Mouse (Mus musculus) left cerebral cortex, adult 18-20 months (tissue): ENCODE measurements around the gene Mtnr1a. TPM values are rescaled to one million over a fixed set of nuclear protein-coding genes. Genes with fewer than 3 reads are reported as not detected.
"Not testable (repeated sequence)": the region's sequence is repeated elsewhere in the genome, so short reads cannot be mapped to it uniquely, and the experiment has no call there.

Experiments used
- DNase-seq, 2 experiments: peaks; one replicate each; pipeline ENCODE4 v3.0.0; 2021 to 2022; ENCODE audit warnings: low spot score in 2 of 2, mixed read lengths in 1 of 2
- long read RNA-seq, 2 experiments: library from polyadenylated mRNA; stranded (forward); transcript quantifications; one replicate each; pipeline ENCODE4 v2.0.0; 2021
- total RNA-seq, 2 experiments: library from RNA; stranded (reverse); gene quantifications; 2 replicates each; pipeline ENCODE4 v1.2.3; 2021

Mtnr1a gene
- total RNA-seq, result not detected
- long read RNA-seq, experiment 1, result 0 reads
- long read RNA-seq, experiment 2, result 0 reads

DNA sequence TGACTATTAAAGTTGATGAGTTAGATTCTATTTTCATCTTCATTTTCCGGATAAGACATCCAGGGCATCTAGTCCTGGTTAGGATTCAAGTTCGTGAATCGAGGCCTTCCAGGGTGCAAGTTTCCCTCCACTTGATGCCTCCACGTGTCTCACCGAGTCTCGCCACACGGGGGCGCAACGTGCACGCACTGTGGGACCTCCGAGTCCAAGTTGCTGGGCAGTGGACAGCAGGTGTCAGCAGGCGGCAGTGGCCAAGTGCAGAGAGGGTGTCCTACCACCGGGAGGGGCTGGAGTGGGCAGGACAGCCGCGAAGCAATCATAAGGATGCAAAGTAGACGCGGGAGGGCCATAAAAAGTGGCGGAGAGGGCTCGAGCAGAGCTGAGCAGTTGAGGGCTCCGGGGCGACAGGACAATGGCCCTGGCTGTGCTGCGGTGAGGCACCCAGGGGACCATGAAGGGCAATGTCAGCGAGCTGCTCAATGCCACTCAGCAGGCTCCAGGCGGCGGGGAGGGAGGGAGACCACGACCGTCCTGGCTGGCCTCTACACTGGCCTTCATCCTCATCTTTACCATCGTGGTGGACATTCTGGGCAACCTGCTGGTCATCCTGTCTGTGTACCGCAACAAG lies at the start of gene Mtnr1a:
Gene Mtnr1a (plus strand): TSS at position 379 of the 628 bp plus-strand sequence.
- DNase-seq, result peak; percentile 91 to 97

DNA sequence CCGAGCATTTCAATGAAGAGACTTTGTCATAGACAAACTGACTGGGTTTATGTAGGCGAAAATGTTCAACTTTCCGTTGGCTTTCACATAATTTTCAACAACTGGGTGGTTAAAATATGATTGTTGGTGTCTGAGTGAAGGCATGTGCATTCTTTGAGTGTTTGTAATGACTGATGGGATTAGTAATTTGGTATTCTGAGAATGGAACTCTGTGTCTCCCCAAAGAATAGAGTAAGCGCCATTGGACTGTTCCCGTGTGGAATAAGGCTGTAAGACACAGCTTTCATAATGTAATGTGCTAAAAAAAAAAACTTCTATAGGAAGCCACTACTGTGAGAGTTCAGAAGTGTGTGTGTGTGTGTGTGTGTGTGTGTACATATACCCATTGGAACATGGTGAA lies 49.7 kb upstream of the Mtnr1a start:
- no peak for DNase-seq

DNA sequence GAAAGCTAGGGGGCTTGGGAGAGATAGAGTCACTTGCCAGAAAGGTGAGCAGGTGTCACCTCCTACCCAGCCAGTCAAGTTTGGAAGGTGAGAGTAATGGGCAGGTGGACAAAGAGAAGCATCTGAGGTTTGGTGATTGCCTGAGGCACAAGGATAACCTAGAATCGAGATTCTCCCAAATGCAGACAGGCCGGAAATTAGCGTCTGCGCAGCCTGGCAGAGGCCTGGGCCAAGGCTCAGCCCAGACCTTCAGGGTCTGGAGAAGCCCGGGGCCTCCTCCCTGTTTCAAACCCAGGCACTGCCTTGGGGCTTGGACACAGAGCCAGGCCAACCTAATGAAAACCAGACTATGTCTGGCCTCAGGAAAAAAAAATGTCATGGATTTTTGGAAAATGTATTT lies 47.8 kb upstream of the Mtnr1a start:
- no peak for DNase-seq

DNA sequence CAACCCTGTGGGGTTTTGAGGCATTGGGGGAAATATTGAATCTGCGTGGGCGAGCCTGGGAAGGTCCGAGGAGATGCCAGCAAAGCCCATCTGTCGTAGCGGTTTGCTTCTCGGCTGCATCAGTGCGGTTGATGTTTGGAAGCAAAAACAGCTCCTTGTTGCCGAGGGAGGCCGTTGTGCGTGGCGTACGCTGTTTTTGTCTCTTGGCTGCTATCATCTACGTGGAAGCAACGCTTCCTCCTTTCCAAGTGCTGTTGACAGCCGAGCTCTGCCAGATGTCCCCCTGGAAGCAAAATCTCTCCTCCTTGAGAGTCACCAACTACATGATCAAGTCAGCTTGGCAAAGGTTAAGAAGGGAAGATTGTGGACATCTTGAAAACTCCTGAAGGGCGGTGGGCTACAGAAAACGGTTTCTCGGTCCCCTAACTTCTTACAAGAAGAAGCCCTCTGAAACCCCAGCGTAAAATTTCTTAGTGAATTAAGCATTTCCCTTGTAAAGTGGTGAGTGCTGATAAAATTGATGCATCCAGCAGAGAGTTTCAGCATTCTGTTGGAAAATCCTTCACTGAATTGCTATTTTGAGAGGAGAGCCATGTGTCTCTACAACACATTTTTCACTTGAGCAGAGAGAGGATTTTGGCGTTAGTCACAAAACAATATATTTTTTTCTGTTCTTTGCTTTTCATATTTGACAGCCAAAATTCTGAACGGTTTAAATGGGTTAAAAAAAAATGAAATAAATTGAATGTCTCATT lies 46.8 kb upstream of the Mtnr1a start:
- DNase-seq, result peak; percentile 54 to 69

DNA sequence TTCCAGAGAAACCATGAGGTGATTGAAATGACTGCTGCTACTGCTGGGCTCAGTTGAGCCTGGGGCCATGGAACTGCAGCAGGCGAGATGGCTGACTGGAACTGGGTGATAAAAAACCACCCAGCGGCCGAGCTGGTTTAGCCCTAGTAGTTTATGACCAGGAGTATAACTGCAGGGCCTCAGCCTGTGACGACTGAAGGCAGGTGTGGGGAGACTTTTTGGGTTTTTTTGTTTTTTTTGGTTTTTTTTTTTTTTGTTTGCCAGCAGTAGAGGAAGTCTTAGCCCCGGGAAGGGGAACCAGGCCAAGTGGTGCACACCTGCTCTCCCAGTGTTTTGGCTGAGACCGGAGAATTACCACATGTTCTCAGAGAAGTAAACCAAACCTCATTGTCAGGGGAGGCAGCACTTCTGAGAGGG lies 40.8 kb upstream of the Mtnr1a start:
- DNase-seq, result no peak

DNA sequence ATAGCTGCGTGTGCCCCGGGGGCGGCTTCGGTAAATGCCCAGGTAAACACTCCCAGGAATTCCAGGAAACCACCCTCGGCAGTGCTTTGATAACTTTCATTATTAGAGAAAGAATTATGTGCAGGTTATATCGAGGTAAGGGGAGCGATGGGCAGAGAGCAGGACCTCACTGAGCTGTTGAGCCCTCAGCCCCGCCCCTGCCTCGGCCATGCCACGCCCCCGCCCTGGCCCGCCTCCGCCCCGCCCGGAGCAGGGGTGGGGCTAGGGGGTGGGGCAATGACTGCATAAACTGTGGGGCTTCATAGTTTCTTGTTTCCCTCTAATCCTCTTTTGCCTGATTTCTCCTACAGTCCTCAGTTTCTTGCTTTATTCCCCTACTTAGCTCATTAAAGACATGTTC lies 30.6 kb upstream of the Mtnr1a start:
- no peak for DNase-seq

DNA sequence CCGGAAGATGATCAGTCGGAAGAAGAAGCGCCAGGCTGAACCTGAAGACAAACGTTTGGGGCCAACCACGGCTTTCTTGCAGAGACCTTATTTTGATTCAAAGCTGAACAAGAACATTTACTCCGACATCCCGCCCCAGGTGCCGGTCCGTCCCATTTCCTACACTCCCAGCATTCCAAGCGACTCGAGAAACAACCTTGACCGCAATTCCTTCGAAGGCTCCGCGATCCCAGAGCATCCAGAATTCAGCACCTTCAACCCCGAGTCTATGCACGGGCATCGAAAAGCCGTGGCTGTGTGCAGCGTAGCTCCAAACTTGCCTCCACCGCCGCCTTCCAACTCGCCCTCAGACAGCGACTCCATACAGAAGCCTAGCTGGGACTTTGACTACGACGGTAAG lies 24.8 kb upstream of the Mtnr1a start:
- no peak for DNase-seq

DNA sequence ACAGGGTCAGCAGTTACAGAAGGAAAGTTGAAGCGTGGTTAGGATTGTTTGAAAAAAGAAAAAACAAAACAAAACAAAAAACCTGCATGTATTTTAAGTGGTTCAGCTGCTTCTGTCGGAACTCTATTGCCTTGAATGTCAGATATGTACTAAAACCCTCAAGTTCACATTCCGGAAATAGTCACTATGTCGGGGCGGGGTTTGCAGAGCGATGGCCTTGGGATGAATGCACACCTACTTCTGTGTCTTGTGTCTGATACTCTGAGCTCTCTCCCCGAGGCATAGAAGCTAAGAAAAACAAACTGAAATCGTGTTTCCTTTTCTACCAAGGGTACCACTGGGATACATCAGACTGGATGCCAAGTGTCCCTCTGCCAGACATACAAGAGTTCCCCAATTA lies 18.5 kb upstream of the Mtnr1a start:
- no peak for DNase-seq

DNA sequence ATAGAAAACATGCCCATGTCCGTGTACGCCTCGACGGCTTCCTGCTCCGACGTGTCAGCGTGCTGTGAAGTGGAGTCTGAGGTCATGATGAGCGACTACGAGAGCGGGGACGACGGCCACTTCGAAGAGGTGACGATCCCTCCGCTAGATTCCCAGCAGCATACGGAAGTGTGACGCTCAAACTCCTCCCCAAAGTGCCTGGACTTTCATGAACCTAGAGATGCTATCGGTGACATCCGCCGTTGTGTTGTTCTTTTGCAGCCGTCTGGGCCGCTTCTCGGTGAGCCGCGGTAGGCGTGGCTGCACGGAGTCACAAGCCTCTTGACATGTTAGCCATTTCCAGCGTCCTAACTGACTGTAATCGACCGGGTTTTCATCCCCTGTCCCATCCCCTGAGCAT lies 17.7 kb upstream of the Mtnr1a start:
- no peak for DNase-seq

DNA sequence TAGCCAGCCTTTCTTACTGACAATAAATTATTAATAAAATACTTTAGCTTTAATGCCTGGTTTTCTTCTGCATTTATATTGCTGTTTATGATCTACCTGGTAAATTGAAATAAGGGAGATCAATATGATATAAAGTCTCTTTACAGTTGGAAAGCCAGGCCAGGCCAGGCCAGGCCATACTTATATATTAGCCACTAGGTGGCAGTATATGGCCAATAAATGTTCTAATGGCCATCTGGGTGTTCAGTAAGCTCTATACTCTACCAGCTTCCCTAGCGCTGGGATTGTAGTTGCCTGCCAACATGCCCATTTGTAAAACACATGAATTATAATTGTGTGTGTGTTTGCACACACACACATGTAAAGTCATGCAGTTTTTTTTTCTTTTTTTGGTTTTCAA lies 16.7 kb upstream of the Mtnr1a start:
- no peak for DNase-seq

DNA sequence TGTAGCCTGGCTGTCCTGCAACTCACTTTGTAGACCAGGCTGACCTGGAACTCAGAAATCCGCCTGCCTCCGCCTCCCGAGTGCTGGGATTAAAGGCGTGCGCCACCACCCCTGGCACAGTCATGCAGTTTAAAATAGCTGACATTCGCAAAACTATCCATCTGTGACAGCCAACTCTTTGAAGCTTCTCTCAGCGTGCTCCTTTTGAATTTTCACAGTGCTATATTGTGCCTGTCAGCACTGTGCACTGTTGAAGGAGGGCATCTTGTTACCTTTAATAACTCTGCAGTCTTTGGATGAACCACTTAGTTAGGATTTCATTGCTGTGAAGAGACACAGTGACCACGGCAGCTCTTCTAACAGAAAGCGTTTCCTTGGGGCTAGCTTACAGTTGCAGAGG lies 16.3 kb upstream of the Mtnr1a start:
- DNase-seq, result no peak

DNA sequence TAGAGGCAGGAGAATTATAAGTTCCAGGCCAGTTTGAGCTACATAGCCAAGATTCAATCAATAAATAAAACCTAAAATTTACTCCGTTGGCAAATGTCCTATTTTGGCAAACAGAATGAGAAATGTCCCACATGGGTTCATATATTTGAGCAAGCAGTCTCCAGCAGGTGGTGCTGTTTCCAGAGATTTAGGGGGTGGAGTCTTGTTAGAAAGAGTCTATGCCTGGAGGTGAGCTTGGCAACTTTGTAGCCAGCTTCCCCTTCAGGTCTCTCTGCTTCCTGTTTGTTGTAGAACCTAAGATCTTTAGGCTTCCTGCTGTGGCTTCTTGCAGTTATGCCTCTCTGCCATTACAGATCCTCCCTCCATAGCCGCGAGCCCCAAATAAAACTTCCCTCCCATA lies 13.4 kb upstream of the Mtnr1a start:
- no peak for DNase-seq

DNA sequence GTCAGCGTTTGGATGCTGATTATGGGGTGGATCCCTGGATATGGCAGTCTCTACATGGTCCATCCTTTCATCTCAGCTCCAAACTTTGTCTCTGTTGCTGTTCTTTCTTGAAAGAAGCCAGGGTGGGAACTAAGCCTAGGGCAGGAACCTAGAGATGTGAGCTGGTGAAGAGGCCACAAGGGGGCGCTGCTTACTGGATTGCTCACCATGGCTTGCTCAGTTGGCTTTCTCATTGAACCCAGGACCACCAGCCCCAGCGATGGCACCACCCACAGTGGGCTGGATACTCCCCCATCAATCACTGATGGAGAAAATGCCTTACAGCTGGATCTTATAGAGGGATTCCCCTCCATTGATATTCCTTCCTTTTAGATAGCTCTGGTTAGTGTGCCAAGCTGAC lies 12.1 kb upstream of the Mtnr1a start:
- DNase-seq, result no peak

DNA sequence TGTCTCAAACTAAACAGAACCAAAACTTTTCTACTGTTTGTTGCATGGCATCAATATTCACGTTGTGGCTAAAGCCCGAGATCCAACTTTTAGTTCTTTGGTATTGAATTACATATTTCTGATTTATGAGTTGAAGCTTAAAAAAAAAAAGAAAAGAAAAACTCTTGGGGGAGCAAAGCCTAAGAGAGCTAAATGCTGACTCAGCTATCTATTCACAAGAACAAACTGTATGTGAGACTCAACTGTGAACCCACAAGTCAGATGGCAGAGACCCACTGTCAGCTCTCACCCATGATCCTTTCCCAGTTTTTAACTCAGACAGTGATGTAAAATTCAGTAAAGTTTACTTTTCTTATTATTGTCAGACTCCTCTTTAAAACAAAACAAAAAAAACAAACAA lies 8.9 kb upstream of the Mtnr1a start:
- DNase-seq, result no peak

DNA sequence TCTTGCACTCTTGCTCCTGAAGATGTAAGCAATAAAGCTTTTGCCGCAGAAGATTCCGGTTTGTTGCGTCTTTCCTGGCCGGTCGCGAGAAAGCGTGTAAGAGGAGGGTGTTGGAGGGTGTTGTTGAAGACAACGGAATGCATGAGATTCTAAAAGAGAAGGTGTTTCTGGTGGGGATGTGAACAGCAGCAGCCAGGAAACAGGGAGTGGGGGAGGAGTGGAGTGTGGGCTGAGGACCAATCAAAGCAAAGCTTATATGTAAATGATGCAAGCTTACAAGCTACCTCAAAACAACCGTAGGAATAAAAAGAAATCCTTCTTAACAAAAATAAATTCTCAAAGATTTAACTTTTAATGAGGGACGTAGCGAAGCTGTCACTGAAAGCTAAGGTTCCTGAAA lies 6.6 kb upstream of the Mtnr1a start:
- DNase-seq, result no peak

DNA sequence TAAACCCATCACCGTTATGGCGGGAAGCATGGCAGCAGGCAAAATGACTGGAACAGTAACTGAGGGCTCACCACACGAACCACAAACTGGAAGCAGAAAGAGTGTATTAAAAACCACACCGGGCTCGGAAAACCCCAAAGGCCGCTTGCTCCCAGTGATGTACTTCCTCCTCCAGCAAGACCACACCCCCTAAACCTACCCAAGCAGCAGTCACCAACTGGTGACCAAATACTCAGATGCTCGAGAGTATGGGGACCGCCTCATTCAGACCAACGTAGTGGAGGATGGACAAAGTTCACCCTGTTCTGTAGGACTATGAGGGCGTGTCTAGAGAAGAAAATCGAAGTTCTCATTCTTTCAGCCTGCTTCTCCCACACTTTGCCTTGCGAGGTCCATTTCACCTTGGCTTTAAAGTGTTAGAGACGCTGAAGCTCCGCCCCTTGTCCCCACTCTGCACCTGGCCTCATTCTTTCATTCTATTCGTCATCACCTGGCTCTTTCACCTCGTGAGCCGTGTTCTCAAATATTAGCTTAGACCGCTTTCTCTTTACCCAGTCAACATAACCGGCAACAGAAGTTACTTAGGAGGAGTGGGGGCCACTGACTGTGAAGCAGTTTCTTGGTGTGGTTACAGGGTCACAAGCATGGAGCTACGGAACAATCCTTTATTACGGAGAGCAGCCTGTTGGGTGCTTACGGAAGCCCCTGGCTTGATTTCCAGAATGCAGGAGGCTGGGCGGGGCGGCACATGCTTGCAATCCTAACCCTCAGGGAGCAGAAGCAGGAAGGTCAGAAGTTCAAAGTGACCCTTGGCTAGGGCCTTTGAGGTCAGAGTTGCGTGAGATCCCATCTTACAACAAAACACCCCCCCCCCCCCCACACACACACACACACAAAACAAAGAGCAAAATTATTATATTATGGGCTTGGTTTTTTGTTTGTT lies 5.7 kb upstream of the Mtnr1a start:
- DNase-seq, result no peak

DNA sequence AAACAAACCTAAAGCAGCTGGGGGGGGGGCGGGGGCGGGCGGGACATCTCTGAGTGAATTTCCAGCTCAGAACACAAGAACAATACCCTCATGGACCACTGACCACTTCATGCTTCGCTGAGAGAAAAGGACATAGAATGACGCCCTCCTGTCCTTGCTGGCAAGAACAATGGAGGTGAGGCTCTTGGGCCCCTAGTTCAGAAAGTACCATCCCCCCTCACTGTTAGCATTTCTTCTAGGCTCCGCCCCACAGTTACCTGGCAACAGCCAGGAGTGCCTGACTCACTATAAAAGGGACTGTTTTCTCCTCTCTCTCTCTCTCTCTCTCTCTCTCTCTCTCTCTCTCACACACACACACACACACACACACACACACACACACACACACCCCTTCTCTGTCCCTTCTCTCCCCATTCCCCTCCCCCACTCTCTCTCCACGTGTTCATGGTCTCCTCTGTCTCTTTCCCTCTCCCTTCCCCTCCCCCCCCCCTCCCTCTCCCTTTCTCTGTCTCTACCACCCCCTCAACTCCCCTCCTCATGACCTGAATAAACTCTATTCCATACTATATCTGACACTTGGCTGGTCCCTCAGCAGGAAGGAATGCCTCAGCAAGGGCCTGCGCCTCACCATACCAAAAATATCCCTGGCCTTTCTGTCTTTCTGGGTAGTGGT lies 4.6 kb upstream of the Mtnr1a start:
- DNase-seq, result no peak

DNA sequence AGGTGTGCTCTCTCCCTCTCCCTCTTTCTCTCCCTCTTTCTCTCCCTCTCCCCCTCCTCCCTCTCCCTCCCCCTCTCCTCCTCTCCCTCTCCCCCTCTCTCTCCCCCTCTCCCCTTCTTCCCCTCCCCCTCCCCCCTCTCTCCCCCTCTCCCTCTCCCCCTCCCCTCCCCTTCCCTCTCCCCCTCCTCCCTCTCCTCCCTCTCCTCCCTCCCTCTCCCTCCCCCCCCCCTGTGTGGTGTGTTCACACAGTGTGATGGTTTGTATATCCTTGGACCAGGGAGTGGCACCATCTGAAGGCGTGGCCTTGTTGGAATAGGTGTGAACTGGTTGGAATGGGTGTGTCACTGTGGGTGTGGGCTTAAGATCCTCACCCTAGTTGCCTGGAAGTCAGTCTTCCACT lies 3.5 kb upstream of the Mtnr1a start:
- DNase-seq, result not testable (repeated sequence)

DNA sequence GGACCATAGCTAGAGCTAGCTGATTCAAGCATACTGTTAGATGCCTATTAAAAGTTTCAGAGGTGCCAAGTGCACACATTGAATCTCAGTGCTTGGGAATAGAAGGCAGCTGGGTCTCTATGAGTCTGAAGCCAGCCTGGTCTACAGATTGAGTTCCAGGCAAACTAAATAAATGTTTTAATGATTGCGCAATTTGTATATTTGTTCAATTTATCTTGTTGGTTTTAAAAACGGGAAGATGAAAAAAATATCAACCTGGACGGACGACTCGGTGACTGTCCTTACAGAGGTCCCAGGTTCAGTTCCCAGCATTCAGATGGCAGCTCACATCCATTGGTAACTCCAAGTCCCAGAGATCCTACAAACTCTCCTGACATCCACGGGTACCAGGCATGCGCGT lies 2.0 kb downstream of the Mtnr1a start:
- DNase-seq, result no peak

DNA sequence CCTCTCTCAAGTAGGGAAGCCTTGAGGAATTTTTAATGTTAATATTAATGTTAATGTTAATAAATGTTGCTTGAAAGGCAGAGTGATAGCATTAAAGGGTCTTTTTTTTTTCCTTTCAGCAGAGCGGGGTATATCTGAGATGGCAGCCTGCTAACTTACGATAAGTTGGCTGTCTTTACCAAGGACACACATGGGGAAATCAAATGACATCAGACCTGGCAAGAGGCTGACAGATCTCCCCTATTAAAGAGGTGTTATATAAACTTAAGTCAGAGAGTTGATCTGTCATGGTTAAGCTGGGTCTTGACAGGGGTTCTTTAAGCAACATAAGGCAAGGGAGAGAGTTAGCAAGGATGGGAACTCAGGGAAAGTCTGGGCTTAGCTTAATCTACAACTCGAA lies 11.9 kb downstream of the Mtnr1a start:
- DNase-seq, result no peak

DNA sequence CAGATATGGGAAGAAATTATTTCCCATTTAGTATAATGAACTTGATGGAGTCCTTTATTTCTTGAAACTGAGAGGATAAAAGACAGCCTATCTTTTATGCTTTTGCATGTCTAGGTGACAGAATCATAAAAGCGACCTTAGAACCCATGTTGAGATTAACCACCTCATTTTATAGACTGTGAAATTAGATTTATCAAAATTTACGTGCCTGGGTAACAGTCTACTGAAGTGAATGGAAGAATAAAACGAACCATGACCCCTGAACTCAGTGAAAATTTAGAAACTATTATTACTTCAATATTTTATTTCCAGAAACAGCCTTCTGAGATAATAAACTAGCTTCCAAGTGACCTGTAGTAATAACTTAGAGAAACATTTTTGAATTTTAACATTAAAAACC lies 24.7 kb downstream of the Mtnr1a start:
- DNase-seq, result no peak
